Mouse (Mus musculus) cerebellum, adult 9-11 months (tissue): ENCODE measurements around the gene Usp17lb.
"Not testable (repeated sequence)": the region's sequence is repeated elsewhere in the genome, so short reads cannot be mapped to it uniquely, and the experiment has no call there.

Experiments
- DNase-seq: peaks from one replicate; pipeline ENCODE4 v3.0.0; 2022

Usp17lb gene

GRCm38 (mm10) chr7:104842503-104842902, at the start of gene Usp17lb:
Usp17lb (minus strand) TSS chr7:104842603.
- DNase-seq, result no peak

GRCm38 (mm10) chr7:104877731-104878130, 35.3 kb upstream of the Usp17lb start, which contains the start of gene Olfr665:
Olfr665 (plus strand) TSS chr7:104878031.
- no peak for DNase-seq

GRCm38 (mm10) chr7:104861381-104861780, 19.0 kb upstream of the Usp17lb start:
- DNase-seq, result no peak

- no peak for DNase-seq
Measured at GRCm38 (mm10) chr7:104857683-104858082, 15.3 kb upstream of the Usp17lb start.

- DNase-seq, result not testable (repeated sequence)
Measured at GRCm38 (mm10) chr7:104856709-104857108, 14.3 kb upstream of the Usp17lb start, which contains the start of gene Usp17la. Usp17la (plus strand) TSS chr7:104857009.

DNA sequence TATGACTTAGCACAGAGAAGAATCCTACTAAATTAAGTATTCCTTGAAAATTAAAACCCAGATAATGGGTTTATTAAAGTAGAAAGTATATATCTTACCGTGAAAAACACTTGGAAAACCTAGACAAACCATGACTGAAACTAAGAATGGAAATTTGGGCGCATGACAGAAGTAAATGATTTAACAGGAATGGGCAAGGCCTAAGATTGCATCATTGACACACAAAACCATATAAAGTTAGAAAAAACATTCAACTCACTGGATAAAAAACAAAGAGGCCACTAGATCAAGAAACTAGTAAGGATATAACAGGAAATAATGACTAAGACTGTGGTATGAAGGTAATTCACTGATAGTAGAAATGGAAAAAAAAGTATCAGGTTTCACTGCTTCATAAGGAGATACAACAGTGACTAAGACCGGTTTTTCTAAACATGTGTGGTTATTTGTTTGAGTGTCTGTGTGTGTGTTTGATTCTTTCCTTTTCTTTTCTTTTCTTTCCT, 12.9 kb upstream of the Usp17lb start:
- DNase-seq, result no peak

DNA sequence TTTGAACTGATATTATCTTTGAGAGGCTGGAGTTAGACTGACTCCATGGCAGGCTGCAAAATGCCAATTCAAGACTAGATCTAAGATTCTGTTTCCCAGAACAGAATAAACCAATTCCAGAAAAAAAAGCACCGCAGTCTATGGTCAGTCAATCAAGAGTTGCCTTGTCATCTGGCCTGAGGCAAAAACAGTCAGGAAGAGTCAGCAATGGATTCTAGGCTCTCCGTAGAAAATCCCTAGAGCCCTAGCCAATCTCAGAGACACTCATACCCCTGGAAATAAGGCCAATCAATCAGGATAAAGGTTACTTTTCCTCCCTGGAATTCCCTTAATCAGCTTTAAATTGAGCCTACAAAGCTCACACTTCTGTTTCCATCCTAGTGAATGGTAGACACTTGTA, 9.1 kb upstream of the Usp17lb start:
- not testable (repeated sequence) for DNase-seq

DNA sequence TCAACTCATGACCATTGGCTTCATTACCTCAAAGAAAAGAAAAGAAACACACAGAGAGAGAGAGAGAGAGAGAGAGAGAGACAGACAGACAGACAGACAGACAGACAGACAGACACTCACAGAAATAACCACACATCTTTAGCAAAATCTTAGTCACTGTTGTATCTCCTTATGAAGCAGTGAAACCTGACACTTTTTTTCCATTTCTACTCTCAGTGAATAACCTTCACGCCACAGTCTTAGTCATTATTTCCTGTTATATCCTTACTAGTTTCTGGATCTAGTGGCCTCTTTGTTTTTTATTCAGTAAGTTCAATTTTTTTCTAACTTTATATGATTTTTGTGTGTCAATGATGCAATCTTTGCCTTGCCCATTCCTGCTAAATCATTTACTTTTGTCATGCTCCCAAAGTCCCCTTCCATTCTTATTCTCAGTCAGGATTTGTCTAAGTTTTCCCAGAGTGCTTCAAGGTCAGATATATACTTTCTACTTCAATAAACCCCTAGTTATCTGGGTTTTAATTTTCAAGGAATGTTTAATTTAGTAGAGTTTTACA, 1.4 kb upstream of the Usp17lb start:
- no peak for DNase-seq

GRCm38 (mm10) chr7:104810335-104810734, 32.1 kb downstream of the Usp17lb start:
- DNase-seq, result not testable (repeated sequence)

DNA sequence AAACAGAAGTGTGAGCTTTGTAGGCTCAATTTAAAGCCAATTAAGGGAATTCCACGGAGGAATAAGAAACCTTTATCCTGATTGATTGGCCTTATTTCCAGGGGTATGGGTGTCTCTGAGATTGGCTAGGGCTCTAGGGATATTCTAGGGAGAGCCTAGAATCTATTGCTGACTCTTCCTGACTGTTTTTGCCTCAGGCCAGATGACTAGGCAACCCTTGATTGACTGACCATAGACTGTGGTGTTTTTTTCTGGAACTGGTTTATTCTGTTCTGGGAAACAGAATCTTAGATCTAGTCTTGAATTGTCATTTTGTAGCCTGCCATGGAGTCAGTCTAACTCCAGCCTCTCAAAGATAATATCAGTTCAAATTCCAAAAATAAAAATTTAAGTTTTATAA, 51.6 kb downstream of the Usp17lb start:
- no peak for DNase-seq
